Mouse (Mus musculus): ENCODE data around the gene Alcam.

The Alcam gene

DNA sequence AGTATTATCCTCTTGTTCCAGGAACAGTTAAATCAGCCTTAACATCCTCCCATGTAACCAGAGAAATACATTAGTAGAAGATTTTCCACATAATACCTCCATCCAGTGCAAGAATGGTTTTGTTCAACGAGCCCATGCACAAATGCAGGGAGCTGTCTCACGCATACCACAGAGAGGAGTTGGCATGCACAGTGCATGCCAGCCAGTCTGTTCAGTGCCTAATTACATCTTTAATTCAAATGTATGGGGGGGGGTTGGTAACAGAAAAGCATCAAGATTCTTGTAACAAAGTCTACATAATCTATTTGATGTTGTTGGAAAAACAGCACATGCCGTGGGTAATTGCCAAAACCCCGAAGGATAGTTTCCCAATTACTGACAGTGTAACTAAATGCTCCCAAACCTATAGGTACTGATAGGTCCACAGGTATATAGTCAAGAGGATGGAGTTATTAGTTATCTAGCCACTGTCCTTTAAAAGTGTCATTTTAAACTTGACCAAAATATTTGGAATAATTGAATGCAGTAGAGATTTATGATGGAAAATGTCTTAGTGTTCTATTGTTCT lies 89.8 kb downstream of the Alcam start:
- no peak for DNase-seq (ENCODE audit: low read depth)

GRCm38 (mm10) chr16:52343467-52344033 lies 110.3 kb downstream of the Alcam start:
- no peak for DNase-seq (ENCODE audit: low read depth)

- no peak for DNase-seq (ENCODE audit: low read depth)
Observed at GRCm38 (mm10) chr16:52342694-52343466, 111.0 kb downstream of the Alcam start.

DNA sequence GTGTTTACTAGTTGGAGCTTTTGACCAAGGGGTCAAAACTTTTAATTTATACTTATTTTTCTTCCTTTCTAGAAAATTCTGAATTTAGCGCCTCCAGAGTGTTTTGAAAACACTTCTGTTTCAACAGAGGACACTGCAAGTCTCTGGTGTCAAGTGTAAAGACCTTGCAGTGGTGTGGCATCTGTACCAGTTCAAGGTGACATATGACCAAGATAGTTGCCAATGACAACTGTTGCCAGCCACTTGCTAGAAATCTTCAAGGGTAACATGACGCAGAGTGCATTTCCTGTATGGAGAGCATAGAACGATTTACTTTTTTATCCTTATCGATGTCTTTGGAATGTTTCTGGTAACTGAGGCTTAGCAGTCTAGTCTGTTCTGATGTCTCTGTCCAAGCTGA lies 119.8 kb downstream of the Alcam start:
- no peak for DNase-seq (ENCODE audit: low read depth)

- DNase-seq (ENCODE audit: low read depth): no peak
Observed at GRCm38 (mm10) chr16:52333631-52334030, 120.2 kb downstream of the Alcam start.

DNA sequence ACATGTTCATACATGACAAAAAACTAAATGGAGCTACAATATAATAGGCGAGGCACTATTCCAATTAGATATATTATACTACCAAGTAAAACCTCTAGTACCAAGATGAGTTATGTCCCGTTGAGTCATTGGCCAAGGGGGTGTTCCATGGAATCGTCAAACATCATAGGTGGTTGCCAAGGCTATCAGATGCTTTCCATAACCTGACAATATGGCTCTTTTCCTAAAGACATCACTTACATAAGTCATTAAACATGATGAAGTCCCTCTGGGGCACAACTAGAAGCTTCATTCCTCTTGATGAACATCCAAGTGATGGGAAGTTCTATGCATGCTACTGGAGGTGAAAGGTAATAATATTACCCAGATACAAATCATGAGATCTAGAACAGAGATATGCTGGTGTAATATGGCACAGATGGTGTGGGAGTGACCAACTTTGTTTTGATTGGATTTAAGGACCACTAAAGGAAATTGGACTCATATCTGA lies 122.5 kb downstream of the Alcam start:
- DNase-seq (ENCODE audit: low read depth): no peak

GRCm38 (mm10) chr16:52329420-52329819 lies 124.5 kb downstream of the Alcam start:
- DNase-seq (ENCODE audit: low read depth): no peak

DNA sequence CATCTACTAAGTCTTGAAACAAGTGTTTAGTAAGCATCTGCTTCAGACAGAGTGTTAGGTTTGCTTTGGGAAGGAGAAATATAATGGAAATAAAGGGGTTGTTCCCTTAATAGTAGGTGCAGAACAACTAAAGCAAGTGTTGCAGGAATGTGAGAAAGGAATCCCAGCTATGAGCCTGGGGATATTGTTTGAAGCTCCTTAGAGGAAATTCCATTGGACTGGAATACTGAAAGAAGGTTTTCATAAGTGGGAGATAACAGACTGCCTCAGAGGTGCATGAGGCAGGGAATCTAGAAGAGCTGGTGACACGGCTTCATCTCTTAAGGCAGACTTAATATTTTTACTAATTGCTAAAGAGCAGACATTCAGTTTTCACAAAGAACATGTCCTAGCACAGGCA lies 134.6 kb downstream of the Alcam start:
- DNase-seq (ENCODE audit: low read depth): no peak

DNA sequence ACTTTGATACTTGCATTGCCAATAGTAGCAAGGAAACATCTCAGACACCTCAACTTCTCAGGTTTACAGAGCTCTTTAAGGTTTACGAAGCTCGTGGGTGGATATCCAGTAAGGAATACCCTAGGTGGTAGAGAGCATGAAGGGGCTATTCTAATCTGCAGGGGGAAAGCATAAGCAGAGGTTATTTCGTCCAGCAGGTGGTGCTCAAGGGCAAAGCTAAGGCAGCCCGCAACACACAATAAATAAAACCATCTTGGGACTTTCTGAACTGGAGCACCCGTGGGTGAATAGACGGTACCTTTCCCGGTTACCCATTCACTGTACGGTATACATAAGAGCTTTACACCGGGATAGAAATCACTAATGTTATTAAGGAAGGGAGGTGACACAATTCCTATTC lies 142.8 kb downstream of the Alcam start:
- peak; percentile 24 for DNase-seq (ENCODE audit: low read depth)

GRCm38 (mm10) chr16:52307016-52307415 lies 146.9 kb downstream of the Alcam start:
- DNase-seq (ENCODE audit: low read depth): no peak

GRCm38 (mm10) chr16:52303532-52303902 lies 150.4 kb downstream of the Alcam start:
- no peak for DNase-seq (ENCODE audit: low read depth)

DNA sequence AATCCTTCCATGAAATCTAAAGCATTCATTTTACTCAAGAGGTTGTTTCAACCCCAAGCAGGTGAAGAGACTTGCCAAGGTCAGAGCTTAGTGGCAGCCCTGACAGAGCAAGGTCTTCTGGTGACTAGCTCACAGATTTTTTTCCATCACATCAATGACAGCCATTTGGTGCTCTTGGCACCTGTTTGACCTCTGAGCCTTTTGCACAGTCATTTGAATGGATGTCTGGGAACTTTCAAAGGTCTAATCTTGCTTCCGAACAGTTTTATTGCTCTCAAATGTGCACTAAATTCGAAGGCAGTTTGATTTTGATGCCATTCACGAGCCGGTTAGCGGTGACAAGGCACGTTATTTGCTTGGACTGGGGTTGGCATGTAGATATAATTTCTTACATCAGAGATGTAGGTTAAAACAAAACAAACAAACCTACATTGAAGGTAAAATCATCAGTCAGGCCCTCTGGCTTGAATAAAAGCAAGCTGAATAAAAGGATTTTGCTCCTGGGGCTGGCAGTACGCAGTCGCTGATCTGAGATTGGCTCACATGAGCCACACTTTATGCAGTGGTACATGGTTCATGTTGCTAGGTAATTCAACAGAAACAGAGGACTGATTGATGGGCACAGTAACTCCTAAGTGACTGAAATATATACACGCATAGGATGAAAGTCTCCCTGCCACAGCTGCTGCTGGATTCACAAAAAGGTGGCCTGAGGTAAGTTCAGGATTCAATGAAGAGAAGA lies 150.9 kb downstream of the Alcam start:
- no peak for DNase-seq (ENCODE audit: low read depth)

DNA sequence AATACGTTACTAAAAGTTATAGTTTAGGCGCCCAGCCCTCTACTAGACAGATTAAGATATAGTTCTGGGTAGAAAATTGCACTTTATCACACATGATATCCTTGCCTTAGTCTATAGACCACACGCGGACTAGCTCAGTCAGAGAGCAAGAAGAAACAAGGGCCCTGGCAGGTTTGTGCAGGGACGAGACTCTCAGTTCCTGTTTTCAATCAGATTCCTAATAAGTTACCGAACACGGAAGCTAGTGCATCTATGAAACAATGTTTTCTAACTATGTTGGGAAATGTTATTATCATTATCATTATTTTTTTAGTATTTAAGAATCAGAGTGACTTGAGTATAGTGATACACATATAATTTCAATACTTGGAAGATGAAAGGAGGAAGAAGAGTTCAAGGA lies 152.1 kb downstream of the Alcam start:
- DNase-seq (ENCODE audit: low read depth): no peak

- DNase-seq (ENCODE audit: low read depth): no peak
Observed at GRCm38 (mm10) chr16:52296376-52296775, 157.5 kb downstream of the Alcam start.

DNA sequence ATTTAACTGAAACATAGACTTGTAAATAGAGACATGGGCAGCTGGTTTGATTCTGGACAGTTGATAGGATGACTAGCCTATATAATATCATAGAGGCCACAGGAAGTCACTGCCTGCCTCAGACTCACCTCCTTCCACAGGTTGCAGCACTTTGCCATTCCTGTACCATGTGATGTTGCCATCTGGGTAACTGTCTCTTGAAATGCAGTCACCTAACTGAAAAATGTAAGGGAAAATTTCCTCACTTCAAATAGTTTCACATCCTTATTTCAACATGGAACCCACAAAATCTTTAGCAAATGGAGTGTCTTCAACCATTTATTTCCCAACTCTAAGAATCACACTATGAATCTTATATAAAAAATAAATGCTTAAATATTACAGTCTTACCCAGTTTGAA lies 158.3 kb downstream of the Alcam start:
- DNase-seq (ENCODE audit: low read depth): no peak

- DNase-seq (ENCODE audit: low read depth): no peak
Observed at GRCm38 (mm10) chr16:52292440-52293048, 161.3 kb downstream of the Alcam start.

GRCm38 (mm10) chr16:52280186-52280585 lies 173.7 kb downstream of the Alcam start:
- DNase-seq (ENCODE audit: low read depth): no peak

- DNase-seq (ENCODE audit: low read depth): no peak
Observed at GRCm38 (mm10) chr16:52265066-52265465, 188.8 kb downstream of the Alcam start.

GRCm38 (mm10) chr16:52263751-52264150 lies 190.1 kb downstream of the Alcam start:
- no peak for DNase-seq (ENCODE audit: low read depth)

- DNase-seq (ENCODE audit: low read depth): no peak
Observed at GRCm38 (mm10) chr16:52262582-52262981, 191.3 kb downstream of the Alcam start.

GRCm38 (mm10) chr16:52261755-52262154 lies 192.1 kb downstream of the Alcam start:
- DNase-seq (ENCODE audit: low read depth): no peak

- DNase-seq (ENCODE audit: low read depth): no peak
Observed at GRCm38 (mm10) chr16:52250935-52251334, 202.9 kb downstream of the Alcam start.

Data from c-Kit-positive CD71-negative TER-119-negative erythroid progenitor cells, embryonic 14.5 days (primary cell).